Mouse (Mus musculus) forebrain, embryonic 11.5 days (tissue): Measurements from ENCODE around the gene Ampd3. TPM values are rescaled to one million over a fixed set of nuclear protein-coding genes. Genes with fewer than 3 reads are reported as not detected.

Experiments used
- ATAC-seq: fragments of 200-750 bp; cut with Nextera tagmentation; replicated peaks from 2 replicates; pipeline ENCODE4 v1.8.0; 2017; ENCODE audit warnings: moderate TSS enrichment; ENCODE audit not compliant: low FRiP score
- DNase-seq: peaks from one replicate; pipeline ENCODE4 v3.0.0-alpha.2; 2017; ENCODE audit warnings: low spot score
- H3K27ac ChIP-seq: fragments of 300-500 bp; sonication (generic); 2 replicates; pipeline ENCODE4 v1.5.1; 2014; ENCODE audit warnings: low read depth, low read length
- H3K27me3 ChIP-seq: fragments of 300-500 bp; sonication (generic); 2 replicates; pipeline ENCODE4 v1.6.1; 2014; ENCODE audit warnings: mild to moderate bottlenecking, low read length, mixed read lengths; ENCODE audit not compliant: control insufficient read depth, insufficient read depth
- H3K36me3 ChIP-seq: fragments of 300-500 bp; sonication (generic); 2 replicates; pipeline ENCODE4 v1.6.1; 2014; ENCODE audit warnings: mild to moderate bottlenecking, low read length, moderate library complexity, mixed read lengths; ENCODE audit not compliant: control insufficient read depth, insufficient read depth
- H3K4me1 ChIP-seq: fragments of 300-500 bp; sonication (generic); replicated peaks from 2 replicates; pipeline ENCODE4 v1.6.1; 2014; ENCODE audit warnings: low read length, mixed read lengths; ENCODE audit not compliant: control insufficient read depth, insufficient read depth
- H3K4me2 ChIP-seq: fragments of 300-500 bp; sonication (generic); 2 replicates; pipeline ENCODE4 v1.6.1; 2014; ENCODE audit warnings: low read depth, mild to moderate bottlenecking, low read length, moderate library complexity, mixed read lengths; ENCODE audit not compliant: severe bottlenecking
- H3K4me3 ChIP-seq: fragments of 300-500 bp; sonication (generic); 2 replicates; pipeline ENCODE4 v1.5.1; 2014; ENCODE audit warnings: low read depth, low read length
- H3K9ac ChIP-seq: fragments of 300-500 bp; sonication (generic); 2 replicates; pipeline ENCODE4 v1.6.1; 2014; ENCODE audit warnings: low read length
- H3K9me3 ChIP-seq: fragments of 300-500 bp; sonication (generic); 2 replicates; pipeline ENCODE4 v1.6.1; 2016; ENCODE audit warnings: low read length, mixed read lengths; ENCODE audit not compliant: control insufficient read depth
- WGBS: fragments of 180-500 bp; shearing (Covaris S2); extraction: QIAGEN DNeasy Blood & Tissue Kit; methylation state at CpG from one replicate; pipeline ENCODE4 v1.1.7; 2014; 5-methylcytosine and 5-hydroxymethylcytosine counted together
- polyA plus RNA-seq: library from polyadenylated mRNA; unstranded; fragments of >200 nt; fragmentation: Nextera tagmentation; extraction: Ambion mirVana; gene quantifications from 2 replicates; pipeline ENCODE4 v1.2.1, GENCODE M21; 2014

The Ampd3 gene
- polyA plus RNA-seq, 1 experiment from 2014 or later: 1.9 TPM

- Histone ChIP-seq H3K4me1 (no peaks in the 10 kb centered on the region), H3K9me3 (no peaks in the 10 kb centered on the region), H3K27me3 (no peaks in the 10 kb centered on the region), H3K9ac (no peak overlapping the region), H3K36me3 (no peaks in the 10 kb centered on the region), H3K27ac (no peak overlapping the region), H3K4me3 (no peak overlapping the region), H3K4me2 (no peak overlapping the region)
- no peak for ATAC-seq
- 78% methylated on average over 12 of the region's 12 CpGs for WGBS
- DNase-seq: no peak
These were observed 28.5 kb downstream of the Ampd3 start for GRCm38 (mm10) chr7:110796367-110797051.

- Histone ChIP-seq H3K9ac (no peak overlapping the region), H3K4me2 (no peak overlapping the region), H3K4me3 (no peak overlapping the region), H3K4me1 (no peaks in the 10 kb centered on the region), H3K27ac (no peak overlapping the region), H3K36me3 (no peaks in the 10 kb centered on the region), H3K9me3 (no peaks in the 10 kb centered on the region), H3K27me3 (no peaks in the 10 kb centered on the region)
- 90% methylated on average over 11 of the region's 11 CpGs for WGBS
- no peak for ATAC-seq
- no peak for DNase-seq
These were observed 29.9 kb downstream of the Ampd3 start for GRCm38 (mm10) chr7:110797722-110798409.

DNA sequence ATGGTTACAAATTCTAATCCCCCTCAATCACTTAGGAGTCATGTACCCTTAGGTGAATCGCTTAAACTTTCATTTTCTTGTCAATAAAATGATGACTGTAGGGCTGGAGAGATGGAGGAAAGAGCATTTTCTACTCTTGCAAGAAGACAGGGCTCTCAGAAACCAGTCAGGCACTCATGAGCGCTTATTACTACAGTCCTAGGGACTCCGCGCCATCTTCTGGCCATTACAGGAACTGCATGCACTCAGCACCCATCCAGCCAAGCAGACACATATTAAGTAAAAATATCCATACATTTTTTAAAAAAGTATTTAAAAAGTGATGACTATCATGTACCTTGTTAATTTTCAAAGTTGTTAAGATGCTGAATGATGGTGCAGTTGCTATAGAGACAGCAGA lies 33.0 kb downstream of the Ampd3 start:
- H3K27ac ChIP-seq: no peak overlapping the region
- DNase-seq (peak; percentile 85), ATAC-seq (no peak)
- 2% methylated on average over 4 of the region's 4 CpGs for WGBS
- no peaks in the 10 kb centered on the region for H3K36me3 ChIP-seq
- no peak overlapping the region for H3K9ac ChIP-seq
- H3K4me1 ChIP-seq: no peaks in the 10 kb centered on the region
- no peaks in the 10 kb centered on the region for H3K27me3 ChIP-seq
- H3K4me3 ChIP-seq: no peak overlapping the region
- H3K4me2 ChIP-seq: no peak overlapping the region
- H3K9me3 ChIP-seq: no peaks in the 10 kb centered on the region

GRCm38 (mm10) chr7:110803131-110803530 lies 35.1 kb downstream of the Ampd3 start:
- ATAC-seq (no peak), DNase-seq (no peak)
- Histone ChIP-seq H3K27ac (no peak overlapping the region), H3K4me1 (no peaks in the 10 kb centered on the region), H3K9me3 (no peaks in the 10 kb centered on the region), H3K27me3 (no peaks in the 10 kb centered on the region), H3K9ac (no peak overlapping the region), H3K36me3 (no peaks in the 10 kb centered on the region), H3K4me3 (no peak overlapping the region), H3K4me2 (no peak overlapping the region)
- WGBS: 94% methylated on average over 10 of the region's 10 CpGs

DNA sequence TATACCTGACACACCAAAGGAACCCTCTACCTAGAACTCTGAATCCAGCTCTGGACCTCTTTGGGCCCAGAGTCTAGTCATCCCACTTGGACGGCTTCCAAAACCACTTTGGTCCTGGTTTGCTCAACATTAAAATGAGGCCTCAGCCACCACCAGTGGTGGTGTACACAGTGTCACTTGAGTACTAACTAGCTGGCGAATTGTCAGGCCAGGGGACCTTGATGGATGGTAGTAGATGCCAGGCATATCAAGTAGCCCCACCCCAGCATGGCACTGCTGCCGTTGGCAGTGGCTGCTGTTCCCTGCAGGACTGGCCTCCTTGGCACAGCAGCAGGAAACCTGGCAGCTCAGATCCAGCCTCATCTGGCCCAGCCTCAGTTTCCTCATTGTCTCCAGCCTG lies 36.3 kb downstream of the Ampd3 start:
- Histone ChIP-seq H3K4me1 (no peaks in the 10 kb centered on the region), H3K9ac (no peak overlapping the region), H3K9me3 (no peaks in the 10 kb centered on the region), H3K4me3 (no peak overlapping the region), H3K4me2 (no peak overlapping the region), H3K36me3 (no peaks in the 10 kb centered on the region), H3K27me3 (no peaks in the 10 kb centered on the region), H3K27ac (no peak overlapping the region)
- WGBS: 84% methylated on average over 3 of the region's 3 CpGs
- ATAC-seq: no peak
- no peak for DNase-seq

DNA sequence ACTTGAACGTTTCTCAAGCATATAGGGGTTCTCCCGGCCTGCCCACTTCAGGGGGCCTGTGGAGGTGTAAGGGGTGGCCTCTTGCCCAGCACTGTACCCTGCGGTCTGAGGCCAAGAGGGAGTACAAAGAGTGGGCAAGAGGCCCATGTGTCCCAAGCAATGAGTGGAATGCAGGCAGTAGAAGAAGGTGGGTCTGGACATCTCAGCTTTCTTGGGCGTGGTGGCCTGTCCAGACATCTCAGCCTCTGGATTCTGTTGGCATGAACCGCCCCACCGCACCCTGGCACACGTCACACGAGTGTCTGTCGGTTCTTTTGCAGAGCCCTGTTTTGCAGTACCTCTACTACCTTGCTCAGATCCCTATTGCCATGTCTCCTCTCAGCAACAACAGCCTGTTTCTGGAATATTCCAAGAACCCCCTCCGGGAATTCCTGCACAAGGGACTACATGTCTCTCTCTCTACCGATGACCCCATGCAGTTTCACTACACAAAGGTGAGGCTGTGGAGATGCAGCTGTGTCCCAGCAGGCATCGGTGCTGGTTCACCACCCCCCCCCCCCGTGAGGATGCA lies 39.5 kb downstream of the Ampd3 start:
- H3K9ac ChIP-seq: no peak overlapping the region
- H3K27me3 ChIP-seq: no peaks in the 10 kb centered on the region
- no peak overlapping the region for H3K27ac ChIP-seq
- no peak for ATAC-seq
- no peak overlapping the region for H3K4me3 ChIP-seq
- H3K4me2 ChIP-seq: no peak overlapping the region
- H3K9me3 ChIP-seq: no peaks in the 10 kb centered on the region
- WGBS: 93% methylated on average over 13 of the region's 13 CpGs
- H3K4me1 ChIP-seq: no peaks in the 10 kb centered on the region
- no peak for DNase-seq
- no peaks in the 10 kb centered on the region for H3K36me3 ChIP-seq

DNA sequence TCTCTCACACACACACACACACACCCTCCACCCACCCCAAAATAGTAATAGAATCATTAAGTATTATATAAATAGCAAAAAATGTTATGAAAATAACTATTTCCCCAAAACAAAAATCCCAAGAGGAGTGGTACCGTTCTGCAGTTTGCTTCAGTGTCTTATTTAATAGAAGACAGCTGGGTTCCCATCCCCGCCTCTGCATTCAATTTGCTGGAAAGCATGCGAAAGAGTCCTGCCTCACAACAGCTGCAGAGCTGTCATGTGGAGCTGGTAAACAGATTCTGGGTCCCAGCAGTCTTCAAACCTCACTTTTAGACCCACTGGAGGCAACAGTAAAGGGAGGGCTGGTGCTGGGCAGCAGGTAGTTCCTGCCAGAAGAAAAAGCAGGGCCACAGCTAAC lies 41.0 kb downstream of the Ampd3 start:
- H3K9me3 ChIP-seq: no peaks in the 10 kb centered on the region
- no peak overlapping the region for H3K4me2 ChIP-seq
- H3K9ac ChIP-seq: no peak overlapping the region
- H3K27ac ChIP-seq: no peak overlapping the region
- DNase-seq: no peak
- H3K4me1 ChIP-seq: no peaks in the 10 kb centered on the region
- ATAC-seq: no peak
- H3K36me3 ChIP-seq: no peaks in the 10 kb centered on the region
- H3K27me3 ChIP-seq: no peaks in the 10 kb centered on the region
- 76% methylated on average over 3 of the region's 3 CpGs for WGBS
- H3K4me3 ChIP-seq: no peak overlapping the region

GRCm38 (mm10) chr7:110809585-110810557 lies 41.9 kb downstream of the Ampd3 start:
- WGBS: 88% methylated on average over 18 of the region's 18 CpGs
- no peaks in the 10 kb centered on the region for H3K36me3 ChIP-seq
- H3K27me3 ChIP-seq: no peaks in the 10 kb centered on the region
- H3K9me3 ChIP-seq: no peaks in the 10 kb centered on the region
- no peak overlapping the region for H3K4me2 ChIP-seq
- no peak overlapping the region for H3K9ac ChIP-seq
- ATAC-seq: no peak
- no peak overlapping the region for H3K4me3 ChIP-seq
- H3K27ac ChIP-seq: no peak overlapping the region
- H3K4me1 ChIP-seq: no peaks in the 10 kb centered on the region
- DNase-seq: no peak
